Mouse (Mus musculus): ENCODE results near the gene Tmprss12. TPM values are rescaled to one million over a fixed set of nuclear protein-coding genes. Genes with fewer than 3 reads are reported as not detected.
"Not testable (repeated sequence)": the region's sequence is repeated elsewhere in the genome, so short reads cannot be mapped to it uniquely, and the experiment has no call there.

The Tmprss12 gene
- polyA plus RNA-seq, 1 experiment from 2014 or later: not detected

DNA sequence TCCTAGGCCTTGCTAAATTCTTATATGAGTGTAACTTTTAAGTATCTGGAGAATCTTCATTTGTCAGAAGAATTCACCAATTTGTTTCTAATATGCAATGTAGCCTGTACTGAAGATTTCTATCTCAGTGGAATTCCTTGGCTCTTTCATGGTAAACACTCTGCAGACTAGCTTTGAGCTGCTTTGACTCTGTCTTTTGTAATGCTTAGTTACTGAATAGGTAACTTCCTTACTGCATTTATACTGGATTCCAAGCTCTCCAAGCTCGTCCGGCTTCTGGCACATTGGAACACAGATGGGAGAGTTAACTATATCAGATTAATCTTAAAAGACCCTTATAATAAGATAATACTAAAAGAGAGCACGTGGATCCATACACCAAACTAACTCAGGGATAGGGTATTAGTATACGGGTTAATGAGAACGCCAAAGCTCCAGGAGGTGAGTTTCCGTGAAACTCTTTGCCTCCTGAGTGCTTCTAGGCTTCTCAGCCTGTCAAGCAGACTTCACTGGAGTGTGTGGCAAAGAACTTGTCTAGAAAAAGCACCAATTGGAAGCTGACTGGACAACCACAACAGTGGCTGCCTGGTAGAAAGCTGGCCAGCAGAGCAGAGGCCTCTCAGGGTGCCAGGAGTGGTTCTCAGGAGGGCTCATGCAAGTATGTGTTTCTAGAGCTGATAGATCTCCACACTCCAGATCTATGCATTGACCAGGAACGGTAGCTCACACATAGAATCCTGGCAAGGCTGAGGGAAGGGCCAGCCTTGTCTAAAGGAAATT is 21.8 kb upstream of the Tmprss12 start:
- no peaks in the 10 kb centered on the region for H3K27me3 ChIP-seq
- peaks cover 67% of the 10 kb centered on the region for H3K36me3 ChIP-seq (ENCODE audit: poor library complexity, severe bottlenecking)
- no peak overlapping the region for H3K4me3 ChIP-seq
- WGBS: 94% methylated on average over 7 of the region's 7 CpGs
- H3K9ac ChIP-seq: no peak overlapping the region
- no peak for ATAC-seq
- no peak overlapping the region for H3K4me2 ChIP-seq
- H3K9me3 ChIP-seq (replicated peaks): no peaks in the 10 kb centered on the region
- H3K4me1 ChIP-seq: no peaks in the 10 kb centered on the region
- H3K27ac ChIP-seq: no peak overlapping the region

DNA sequence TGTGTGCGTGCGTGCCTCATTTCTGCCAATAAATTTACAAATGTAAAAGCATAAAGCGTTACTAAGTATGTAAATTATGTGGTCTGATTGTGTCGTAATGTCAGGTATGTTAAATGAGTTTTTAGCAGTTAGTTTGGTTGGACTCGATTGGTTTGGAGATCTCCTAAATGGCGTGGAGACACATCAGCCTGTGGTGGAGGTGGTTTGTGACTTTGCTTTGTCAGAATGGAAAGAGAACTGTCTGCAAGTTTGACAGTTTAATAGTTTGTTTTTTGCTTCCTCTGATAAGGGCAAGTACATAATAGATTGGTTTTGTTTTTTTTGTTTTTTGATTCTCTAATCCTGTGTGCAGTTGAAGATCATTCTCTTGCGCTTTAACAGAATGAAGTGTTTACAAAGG is 20.3 kb upstream of the Tmprss12 start:
- H3K36me3 ChIP-seq (ENCODE audit: poor library complexity, severe bottlenecking): peaks cover 52% of the 10 kb centered on the region
- not testable (repeated sequence) for H3K9me3 ChIP-seq (replicated peaks); ATAC-seq; H3K27me3 ChIP-seq; H3K4me1 ChIP-seq; H3K4me3 ChIP-seq; H3K27ac ChIP-seq; H3K9ac ChIP-seq; H3K4me2 ChIP-seq
- whole genome bisulfite sequencing: 95% methylated on average over 7 of the region's 7 CpGs

DNA sequence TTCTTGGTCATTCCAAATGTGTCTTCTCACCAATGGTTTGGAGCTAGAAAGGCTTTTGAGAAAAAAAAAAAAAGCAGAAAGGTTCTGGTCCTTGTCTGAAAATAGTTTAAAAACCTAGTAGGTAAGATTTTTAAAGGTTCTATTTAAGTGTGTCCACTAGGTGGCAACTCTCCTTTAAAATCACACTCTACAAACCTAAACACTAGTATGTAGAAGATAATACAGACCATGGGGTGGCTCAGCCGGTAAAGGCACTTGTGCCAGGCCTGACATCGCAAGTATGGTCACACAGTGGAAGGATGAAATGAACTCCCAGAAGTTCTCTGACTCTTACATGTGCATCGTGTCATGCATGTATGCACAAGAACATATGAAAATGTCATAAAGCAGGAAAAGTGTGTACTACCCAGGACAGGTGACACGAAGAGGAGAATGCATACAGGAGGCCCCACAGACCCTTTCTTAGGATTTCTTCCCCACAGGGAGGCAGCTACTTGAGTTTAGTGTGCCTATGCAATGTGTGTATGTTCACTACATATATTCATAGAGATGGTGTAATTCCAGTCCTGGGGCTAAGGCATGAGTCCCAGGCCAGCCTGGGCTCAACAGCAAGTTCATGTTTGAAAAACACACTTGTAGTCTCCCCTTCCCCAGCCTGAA is 17.3 kb upstream of the Tmprss12 start:
- no peaks in the 10 kb centered on the region for H3K4me1 ChIP-seq
- no peak overlapping the region for H3K27ac ChIP-seq
- no peak overlapping the region for H3K4me3 ChIP-seq
- ATAC-seq: no peak
- peaks cover 25% of the 10 kb centered on the region for H3K36me3 ChIP-seq (ENCODE audit: poor library complexity, severe bottlenecking)
- H3K4me2 ChIP-seq: no peak overlapping the region
- 13% methylated on average over 4 of the region's 4 CpGs for WGBS
- no peak overlapping the region for H3K9ac ChIP-seq
- no peaks in the 10 kb centered on the region for H3K9me3 ChIP-seq (replicated peaks)
- no peaks in the 10 kb centered on the region for H3K27me3 ChIP-seq

DNA sequence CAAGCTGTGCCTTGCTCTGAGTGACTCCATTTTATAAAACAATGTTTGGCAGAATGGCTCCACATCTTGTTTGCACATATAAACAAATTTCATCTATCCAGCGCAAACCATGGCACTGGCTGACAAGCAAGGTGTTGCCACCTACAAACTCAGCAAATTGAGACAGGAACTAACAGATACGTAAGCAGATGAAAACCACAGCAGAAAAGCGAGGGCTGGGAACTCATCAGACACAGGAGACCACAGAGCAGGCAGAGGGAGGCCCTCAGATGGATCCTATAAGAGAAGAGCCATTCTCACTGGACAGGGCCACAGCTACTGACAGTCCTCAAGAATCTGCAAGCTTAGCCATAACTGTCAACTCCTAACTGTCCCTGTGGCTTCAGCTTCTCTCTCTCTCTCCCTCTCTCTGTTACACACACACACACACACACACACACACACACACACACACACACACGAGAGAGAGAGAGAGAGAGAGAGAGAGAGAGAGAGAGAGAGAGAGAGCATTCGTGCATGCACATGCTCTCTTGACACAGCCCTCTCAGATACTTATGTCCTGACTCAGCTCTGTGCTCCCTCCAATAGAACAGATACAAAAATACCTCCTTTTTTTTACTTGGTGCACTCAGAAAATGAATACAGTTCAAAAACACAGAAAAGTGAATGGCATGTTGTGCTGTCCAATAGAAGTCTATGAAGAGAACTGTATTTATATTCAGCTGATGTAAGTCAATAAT is 14.9 kb upstream of the Tmprss12 start:
- Histone ChIP-seq H3K36me3 (ENCODE audit: poor library complexity, severe bottlenecking) (peaks cover 12% of the 10 kb centered on the region), H3K4me2 (no peak overlapping the region), H3K9me3 (replicated peaks) (no peaks in the 10 kb centered on the region), H3K9ac (no peak overlapping the region), H3K27ac (no peak overlapping the region), H3K4me1 (no peaks in the 10 kb centered on the region), H3K4me3 (no peak overlapping the region), H3K27me3 (no peaks in the 10 kb centered on the region)
- 84% methylated on average over 4 of the region's 5 CpGs for WGBS
- ATAC-seq: no peak

DNA sequence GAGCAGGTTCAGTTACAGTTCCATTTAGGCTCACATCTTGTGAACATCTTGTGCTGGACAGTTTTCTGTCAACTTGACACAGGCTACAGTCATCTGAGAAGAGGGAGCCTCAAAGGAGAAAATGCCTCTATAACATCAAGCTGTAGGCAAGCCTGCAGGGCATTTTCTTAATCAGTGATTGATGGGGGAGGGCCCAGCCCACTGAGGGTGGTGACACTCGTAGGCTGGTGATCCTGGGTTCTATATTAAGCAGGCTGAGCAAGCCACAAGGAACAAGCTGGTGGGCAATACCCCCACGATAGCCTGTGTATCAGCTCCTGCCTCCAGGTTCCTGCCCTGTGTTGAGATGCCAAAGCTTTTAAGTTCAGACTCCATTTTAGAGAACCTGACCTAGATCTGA is 11.7 kb upstream of the Tmprss12 start:
- Histone ChIP-seq H3K4me2 (no peak overlapping the region), H3K9me3 (replicated peaks) (no peaks in the 10 kb centered on the region; the same call in 1 of the 2 replicates), H3K4me1 (no peaks in the 10 kb centered on the region), H3K36me3 (ENCODE audit: poor library complexity, severe bottlenecking) (no peaks in the 10 kb centered on the region), H3K9ac (no peak overlapping the region), H3K27ac (no peak overlapping the region), H3K4me3 (no peak overlapping the region), H3K27me3 (no peaks in the 10 kb centered on the region)
- ATAC-seq: no peak
- 74% methylated on average over 2 of the region's 2 CpGs for whole genome bisulfite sequencing

DNA sequence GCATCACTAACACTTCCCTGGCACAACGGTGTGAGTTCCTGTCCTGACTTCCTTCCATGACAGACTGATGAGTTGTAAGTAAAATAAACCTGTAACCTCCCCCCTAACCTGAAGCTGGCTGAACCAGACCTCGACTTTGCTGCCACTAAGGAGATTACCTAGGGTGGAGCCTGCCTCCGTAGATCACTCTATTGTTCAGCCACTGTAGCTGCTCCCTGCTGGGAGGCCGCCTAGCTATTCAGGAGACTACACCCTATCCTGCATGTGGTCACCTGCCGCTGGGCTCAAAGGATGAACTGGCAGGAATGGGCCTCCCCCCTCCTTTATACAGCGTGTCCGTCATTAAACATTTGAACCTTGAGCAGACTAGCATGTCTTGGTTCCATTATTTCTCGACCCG is 10.9 kb upstream of the Tmprss12 start:
- Histone ChIP-seq H3K27ac (no peak overlapping the region), H3K27me3 (no peaks in the 10 kb centered on the region), H3K4me1 (no peaks in the 10 kb centered on the region), H3K36me3 (ENCODE audit: poor library complexity, severe bottlenecking) (no peaks in the 10 kb centered on the region), H3K4me2 (no peak overlapping the region), H3K9ac (no peak overlapping the region), H3K9me3 (replicated peaks) (no peaks in the 10 kb centered on the region; the same call in 1 of the 2 replicates), H3K4me3 (no peak overlapping the region)
- 14% methylated on average over 9 of the region's 9 CpGs for WGBS
- no peak for ATAC-seq

DNA sequence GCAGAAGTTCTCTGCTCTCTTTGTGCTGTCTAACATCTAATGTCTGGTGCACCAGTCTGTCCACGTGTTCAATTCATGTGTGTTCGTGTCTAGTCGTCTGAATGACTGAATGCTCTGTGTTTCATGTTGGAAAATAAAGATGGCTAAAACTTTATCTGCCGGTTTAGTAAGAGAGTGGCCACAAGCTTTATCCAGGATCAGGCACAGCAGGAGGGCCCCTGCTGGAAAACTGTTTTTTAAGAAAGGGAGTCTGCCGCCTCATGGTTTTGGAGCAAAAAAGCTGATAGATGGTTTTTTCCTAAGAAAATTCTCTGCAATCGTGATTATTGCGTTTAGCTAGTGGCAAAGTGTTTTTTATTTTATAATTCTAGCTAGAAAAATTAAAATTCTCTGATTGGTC is 10.0 kb upstream of the Tmprss12 start:
- H3K27ac ChIP-seq; H3K27me3 ChIP-seq; H3K9ac ChIP-seq; H3K9me3 ChIP-seq (replicated peaks); H3K4me2 ChIP-seq; ATAC-seq; H3K4me3 ChIP-seq; H3K36me3 ChIP-seq (ENCODE audit: poor library complexity, severe bottlenecking); H3K4me1 ChIP-seq: not testable (repeated sequence)
- 18% methylated on average over 7 of the region's 7 CpGs for WGBS

DNA sequence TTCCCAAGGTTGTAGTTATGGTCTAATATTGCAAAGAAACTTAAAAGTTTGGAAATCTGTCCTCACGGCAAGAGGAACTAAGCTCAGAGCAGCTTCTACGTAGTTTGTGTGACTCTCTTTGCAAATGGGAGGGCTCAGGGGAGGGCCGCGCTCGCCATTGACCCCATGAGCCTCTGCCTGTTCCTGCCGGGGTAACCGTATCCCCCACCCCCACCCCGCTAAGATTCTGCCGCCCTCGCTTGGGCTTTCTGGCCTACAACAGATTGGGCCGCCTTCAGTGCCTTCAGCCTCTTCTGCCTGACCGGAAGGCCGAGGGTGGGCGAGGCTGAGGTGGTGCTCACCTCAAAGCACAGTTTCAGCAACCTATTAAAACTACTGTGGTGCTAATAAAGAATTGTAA is 9.2 kb upstream of the Tmprss12 start:
- H3K27ac ChIP-seq: no peak overlapping the region
- no peaks in the 10 kb centered on the region for H3K36me3 ChIP-seq (ENCODE audit: poor library complexity, severe bottlenecking)
- H3K4me1 ChIP-seq: no peaks in the 10 kb centered on the region
- no peak overlapping the region for H3K4me3 ChIP-seq
- H3K4me2 ChIP-seq: no peak overlapping the region
- 59% methylated on average over 14 of the region's 14 CpGs for WGBS
- ATAC-seq: no peak
- no peaks in the 10 kb centered on the region; the same call in 1 of the 2 replicates for H3K9me3 ChIP-seq (replicated peaks)
- H3K9ac ChIP-seq: no peak overlapping the region
- H3K27me3 ChIP-seq: no peaks in the 10 kb centered on the region

DNA sequence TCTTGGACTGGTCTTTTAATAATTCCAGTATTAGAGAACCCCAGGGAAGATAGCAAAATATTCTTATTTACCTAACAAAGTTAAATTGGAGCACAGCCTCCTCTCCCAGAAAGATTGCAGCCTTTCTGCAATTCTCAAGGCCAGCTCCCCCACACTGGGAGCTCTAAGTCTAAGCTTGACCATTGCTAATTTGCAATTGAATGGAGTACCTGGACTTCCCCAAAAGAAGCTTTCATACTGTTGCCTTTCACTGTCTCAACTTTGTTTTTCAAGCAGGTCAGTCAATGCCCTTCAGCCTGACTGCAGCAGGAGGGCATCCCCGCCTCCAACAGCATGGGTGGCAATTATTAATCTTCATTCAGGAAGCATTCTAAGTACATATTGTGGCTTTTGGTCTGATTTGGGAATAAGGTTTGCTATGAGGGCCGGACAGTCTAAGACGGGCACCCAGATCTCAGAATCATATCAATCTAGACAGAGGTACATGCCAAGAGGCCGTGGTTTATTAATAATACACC is 6.8 kb upstream of the Tmprss12 start:
- 83% methylated on average over 4 of the region's 4 CpGs for WGBS
- H3K4me1 ChIP-seq; H3K27ac ChIP-seq; H3K27me3 ChIP-seq; H3K36me3 ChIP-seq (ENCODE audit: poor library complexity, severe bottlenecking); H3K9me3 ChIP-seq (replicated peaks); ATAC-seq; H3K4me3 ChIP-seq; H3K4me2 ChIP-seq; H3K9ac ChIP-seq: not testable (repeated sequence)

DNA sequence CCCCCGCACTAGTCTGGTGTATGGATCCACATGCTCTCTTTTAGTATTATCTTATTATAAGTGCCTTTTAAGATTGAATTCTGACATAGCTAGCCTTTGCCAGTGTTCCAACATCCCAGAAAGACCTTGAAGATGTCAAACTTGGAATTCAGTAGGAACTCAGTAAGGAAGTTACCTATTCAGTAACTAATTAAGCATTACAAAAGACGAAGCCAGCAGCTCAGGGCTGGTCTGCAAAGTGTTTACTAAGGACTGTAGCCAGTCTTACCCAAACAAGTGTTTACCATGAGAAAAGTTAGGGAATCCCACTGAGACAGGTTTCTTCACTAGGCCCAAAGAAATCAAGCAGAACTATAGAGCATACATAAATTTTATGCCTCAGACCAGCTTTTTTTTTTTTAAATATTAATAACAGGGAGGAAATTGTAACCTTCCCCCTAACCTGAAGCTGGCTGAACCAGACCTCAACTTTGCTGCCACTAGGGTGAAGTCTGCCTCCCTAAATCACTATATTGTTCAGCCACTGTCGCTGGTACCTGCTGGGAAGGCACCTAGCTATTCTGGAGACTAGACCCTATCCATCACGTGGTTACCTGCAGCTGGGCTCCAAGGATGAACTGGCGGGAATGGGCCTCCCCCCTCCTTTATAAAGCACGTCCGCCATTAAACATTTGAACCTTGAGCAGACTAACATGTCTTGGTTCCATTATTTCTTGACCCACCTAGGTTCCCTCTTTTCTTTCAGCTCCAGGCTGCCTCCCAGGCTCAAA is 5.7 kb upstream of the Tmprss12 start:
- no peaks in the 10 kb centered on the region; the same call in 1 of the 2 replicates for H3K9me3 ChIP-seq (replicated peaks)
- ATAC-seq: no peak
- H3K36me3 ChIP-seq (ENCODE audit: poor library complexity, severe bottlenecking): no peaks in the 10 kb centered on the region
- no peak overlapping the region for H3K27ac ChIP-seq
- H3K9ac ChIP-seq: no peak overlapping the region
- H3K4me3 ChIP-seq: no peak overlapping the region
- no peaks in the 10 kb centered on the region for H3K27me3 ChIP-seq
- 90% methylated on average over 7 of the region's 7 CpGs for WGBS
- no peaks in the 10 kb centered on the region for H3K4me1 ChIP-seq
- H3K4me2 ChIP-seq: no peak overlapping the region

DNA sequence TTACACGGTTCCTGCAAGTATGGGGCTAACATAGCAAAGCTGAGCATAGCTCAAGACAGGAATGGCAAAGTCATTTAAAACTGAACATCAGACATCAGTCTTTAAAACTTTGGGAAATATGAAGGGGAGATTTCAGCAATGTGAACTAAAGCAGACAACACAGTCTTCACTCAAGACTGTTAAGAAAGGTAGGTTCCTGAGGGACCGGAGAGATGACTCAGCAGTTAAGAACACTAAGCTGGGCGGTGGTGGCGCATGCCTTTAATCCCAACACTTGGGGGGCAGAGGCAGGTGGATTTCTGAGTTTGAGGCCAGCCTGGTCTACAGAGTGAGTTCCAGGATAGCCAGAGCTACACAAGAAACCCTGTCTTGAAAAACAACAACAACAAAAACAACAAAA is 4.2 kb upstream of the Tmprss12 start:
- H3K27ac ChIP-seq: no peak overlapping the region
- ATAC-seq: no peak
- no peaks in the 10 kb centered on the region; the same call in 1 of the 2 replicates for H3K9me3 ChIP-seq (replicated peaks)
- H3K4me2 ChIP-seq: no peak overlapping the region
- H3K4me1 ChIP-seq: no peaks in the 10 kb centered on the region
- no peak overlapping the region for H3K4me3 ChIP-seq
- WGBS: 91% methylated on average over 4 of the region's 4 CpGs
- no peak overlapping the region for H3K9ac ChIP-seq
- H3K36me3 ChIP-seq (ENCODE audit: poor library complexity, severe bottlenecking): no peaks in the 10 kb centered on the region
- H3K27me3 ChIP-seq: no peaks in the 10 kb centered on the region
